Mouse (Mus musculus): ENCODE measurements around the gene Brinp3. TPM values are rescaled to one million over a fixed set of nuclear protein-coding genes. Genes with fewer than 3 reads are reported as not detected.
"Not testable (repeated sequence)": the region's sequence is repeated elsewhere in the genome, so short reads cannot be mapped to it uniquely, and the experiment has no call there.

The Brinp3 gene
- polyA plus RNA-seq, 1 experiment from 2014 or later: not detected

DNA sequence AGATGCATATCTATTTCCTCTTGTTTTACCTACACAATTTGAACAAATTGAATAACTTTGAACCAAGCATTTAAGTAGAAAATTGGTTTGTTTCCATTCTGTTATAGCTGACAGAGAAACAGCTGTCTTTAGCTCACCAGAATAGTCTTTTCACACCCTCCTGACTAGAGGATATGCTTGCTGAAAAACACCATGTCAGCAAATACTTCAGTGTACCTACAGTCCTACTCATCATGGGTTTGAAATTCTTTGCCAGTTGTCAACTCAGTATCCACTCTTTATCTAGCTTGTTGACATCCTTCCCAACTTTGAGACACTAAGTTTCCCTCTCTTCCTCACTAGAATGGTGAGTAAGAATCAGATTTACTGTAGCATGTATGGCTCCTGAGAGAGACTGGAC is 62.4 kb downstream of the Brinp3 start:
- CTCF ChIA-PET: no interaction called here
- H3K27me3 ChIP-seq: no peaks in the 10 kb centered on the region
- POLR2A ChIA-PET: no interaction called here
- DNase-seq (ENCODE audit: low read depth, low spot score) (no peak), ATAC-seq (no peak)
- in situ Hi-C loops (cut with MboI; ENCODE audit: low pct_unique_long_range_greater_than_20kb): no loop called here
- TF ChIP-seq CTCF (IDR thresholded peaks at IDR 0.05): no peak

DNA sequence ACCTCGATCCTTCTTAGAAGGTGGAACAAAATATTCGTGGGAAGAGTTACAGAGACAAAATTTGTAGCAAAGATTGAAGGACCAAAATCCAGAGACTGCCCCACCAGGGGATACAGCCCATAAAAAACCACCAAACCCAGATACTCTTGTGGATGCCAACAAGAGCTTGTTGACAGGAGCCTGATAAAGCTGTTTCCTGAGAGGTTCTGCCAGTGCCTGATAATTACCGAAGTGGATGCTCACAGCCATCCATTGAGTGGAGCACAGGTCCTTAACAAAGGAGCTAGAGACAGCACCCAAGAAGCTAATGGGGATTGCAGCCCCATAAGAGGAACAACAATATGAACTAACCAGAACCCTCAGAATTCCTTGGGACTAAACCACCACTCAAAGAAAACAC is 67.6 kb downstream of the Brinp3 start:
- ATAC-seq: no peak
- no peak for DNase-seq (ENCODE audit: low read depth, low spot score)
- CTCF ChIA-PET: no interaction called here
- no peak for TF ChIP-seq CTCF (IDR thresholded peaks at IDR 0.05)
- in situ Hi-C loops (cut with MboI; ENCODE audit: low pct_unique_long_range_greater_than_20kb): no loop called here
- no peaks in the 10 kb centered on the region for H3K27me3 ChIP-seq
- POLR2A ChIA-PET: no interaction called here

DNA sequence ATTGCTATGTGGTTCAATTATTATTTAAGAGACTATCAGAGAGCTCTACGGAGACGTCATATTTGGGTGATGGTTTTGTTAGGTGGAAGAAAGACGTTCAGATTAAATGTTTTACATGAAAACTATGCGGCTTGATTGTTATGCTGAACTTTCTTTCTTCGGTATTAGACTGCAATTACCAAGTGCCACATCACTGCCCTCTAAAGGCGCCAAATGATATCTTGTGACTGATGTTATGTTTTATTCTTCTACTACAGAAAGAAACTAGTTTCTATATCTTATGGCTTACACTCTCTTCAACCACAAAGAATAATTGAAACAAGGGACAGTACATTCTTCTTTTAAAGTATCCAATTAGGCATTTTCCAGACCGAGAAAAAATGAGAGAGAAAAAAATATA is 89.6 kb downstream of the Brinp3 start:
- in situ Hi-C loops (cut with MboI; ENCODE audit: low pct_unique_long_range_greater_than_20kb): no loop called here
- ChIA-PET POLR2A (no interaction called here), CTCF (no interaction called here)
- H3K27me3 ChIP-seq: no peaks in the 10 kb centered on the region
- DNase-seq (ENCODE audit: low read depth, low spot score): no peak
- TF ChIP-seq CTCF (IDR thresholded peaks at IDR 0.05): no peak
- no peak for ATAC-seq

DNA sequence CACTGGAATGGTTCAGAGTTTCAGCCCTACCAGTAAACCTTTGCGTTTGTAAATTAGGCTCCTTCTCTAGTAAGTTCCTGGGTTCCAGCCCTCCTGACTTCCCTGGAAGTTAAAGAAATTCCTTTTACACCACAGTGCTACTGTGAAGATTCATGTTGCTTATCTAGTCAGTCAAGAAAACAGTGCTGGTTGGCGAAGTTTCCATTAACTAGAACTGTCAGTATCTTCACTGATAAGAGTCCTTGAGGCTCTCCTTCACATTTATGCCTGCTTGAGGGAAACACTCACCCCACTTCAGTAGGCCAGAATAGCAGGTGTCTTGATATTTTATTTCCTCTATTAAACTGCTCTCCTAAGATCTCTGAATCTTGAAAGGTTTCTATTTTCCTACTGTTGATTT is 138.3 kb downstream of the Brinp3 start:
- TF ChIP-seq CTCF (IDR thresholded peaks at IDR 0.05): no peak
- no peak for ATAC-seq
- in situ Hi-C loops (cut with MboI; ENCODE audit: low pct_unique_long_range_greater_than_20kb): no loop called here
- no peaks in the 10 kb centered on the region for H3K27me3 ChIP-seq
- CTCF ChIA-PET: no interaction called here
- POLR2A ChIA-PET: no interaction called here
- no peak for DNase-seq (ENCODE audit: low read depth, low spot score)

DNA sequence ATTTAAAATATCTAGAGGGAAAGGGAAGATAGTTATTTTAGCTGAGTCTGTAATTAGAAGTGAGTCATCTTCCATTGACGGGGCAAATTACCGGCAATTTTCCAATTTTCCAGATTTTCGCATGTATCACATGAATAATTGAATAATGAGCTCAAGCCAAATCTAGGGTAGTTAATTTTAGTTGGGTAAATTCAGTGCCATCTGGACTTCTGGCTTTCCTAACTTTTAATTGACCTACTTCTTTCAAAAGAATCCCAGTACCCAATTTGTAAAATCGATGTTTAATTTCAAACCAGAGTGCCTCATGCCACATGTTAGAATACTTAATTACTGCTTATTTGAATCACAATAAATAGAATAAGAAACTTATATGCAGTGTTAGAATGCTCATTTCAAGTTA is 162.7 kb downstream of the Brinp3 start:
- in situ Hi-C loops (cut with MboI; ENCODE audit: low pct_unique_long_range_greater_than_20kb): no loop called here
- DNase-seq (ENCODE audit: low read depth, low spot score) (no peak), ATAC-seq (no peak)
- CTCF ChIA-PET: no interaction called here
- no peak for TF ChIP-seq CTCF (IDR thresholded peaks at IDR 0.05)
- POLR2A ChIA-PET: no interaction called here
- H3K27me3 ChIP-seq: no peaks in the 10 kb centered on the region

DNA sequence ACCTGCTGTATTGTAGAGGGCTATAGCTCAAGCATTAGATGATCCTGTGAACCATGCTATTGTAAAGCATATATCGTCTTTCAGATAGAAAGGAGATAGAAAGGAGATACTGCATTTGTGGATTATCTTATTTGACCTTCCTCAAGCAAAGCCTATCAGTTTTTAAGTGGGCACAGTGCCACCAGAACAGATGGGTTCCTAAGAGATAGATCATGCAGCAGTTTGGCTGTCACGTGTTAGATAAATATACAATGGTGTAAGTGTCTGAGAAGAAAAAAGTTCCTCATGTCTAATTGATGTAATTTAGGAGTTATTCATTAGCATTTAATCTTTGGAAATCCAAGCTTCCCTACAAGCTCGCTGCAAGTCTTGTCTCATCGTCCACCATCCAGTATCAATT is 206.2 kb downstream of the Brinp3 start:
- ChIA-PET POLR2A (no interaction called here), CTCF (no interaction called here)
- in situ Hi-C loops (cut with MboI; ENCODE audit: low pct_unique_long_range_greater_than_20kb): no loop called here
- H3K27me3 ChIP-seq: no peaks in the 10 kb centered on the region
- no peak for DNase-seq (ENCODE audit: low read depth, low spot score)
- no peak for ATAC-seq
- no peak for TF ChIP-seq CTCF (IDR thresholded peaks at IDR 0.05)

DNA sequence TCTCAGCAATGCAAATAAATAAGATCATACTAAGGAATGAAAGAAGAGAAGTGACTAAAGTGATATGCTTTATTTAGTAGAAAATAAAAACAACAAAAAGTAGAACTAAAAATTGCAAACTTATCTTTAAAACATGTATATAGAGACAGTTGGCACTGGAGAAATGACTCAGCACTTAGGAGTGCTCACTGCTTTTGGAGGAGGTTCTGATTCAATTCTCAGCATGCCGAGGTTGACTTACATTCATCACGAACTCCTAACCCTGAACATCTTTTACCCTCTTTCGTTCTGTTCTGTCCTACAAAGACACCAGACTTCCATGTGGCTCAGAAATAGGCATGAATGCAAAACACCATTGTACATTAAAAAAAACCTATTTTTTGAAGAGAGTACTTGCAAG is 225.0 kb downstream of the Brinp3 start:
- no peaks in the 10 kb centered on the region for H3K27me3 ChIP-seq
- ChIA-PET POLR2A (no interaction called here), CTCF (no interaction called here)
- ATAC-seq (no peak), DNase-seq (ENCODE audit: low read depth, low spot score) (no peak)
- TF ChIP-seq CTCF (IDR thresholded peaks at IDR 0.05): no peak
- in situ Hi-C loops (cut with MboI; ENCODE audit: low pct_unique_long_range_greater_than_20kb): no loop called here

DNA sequence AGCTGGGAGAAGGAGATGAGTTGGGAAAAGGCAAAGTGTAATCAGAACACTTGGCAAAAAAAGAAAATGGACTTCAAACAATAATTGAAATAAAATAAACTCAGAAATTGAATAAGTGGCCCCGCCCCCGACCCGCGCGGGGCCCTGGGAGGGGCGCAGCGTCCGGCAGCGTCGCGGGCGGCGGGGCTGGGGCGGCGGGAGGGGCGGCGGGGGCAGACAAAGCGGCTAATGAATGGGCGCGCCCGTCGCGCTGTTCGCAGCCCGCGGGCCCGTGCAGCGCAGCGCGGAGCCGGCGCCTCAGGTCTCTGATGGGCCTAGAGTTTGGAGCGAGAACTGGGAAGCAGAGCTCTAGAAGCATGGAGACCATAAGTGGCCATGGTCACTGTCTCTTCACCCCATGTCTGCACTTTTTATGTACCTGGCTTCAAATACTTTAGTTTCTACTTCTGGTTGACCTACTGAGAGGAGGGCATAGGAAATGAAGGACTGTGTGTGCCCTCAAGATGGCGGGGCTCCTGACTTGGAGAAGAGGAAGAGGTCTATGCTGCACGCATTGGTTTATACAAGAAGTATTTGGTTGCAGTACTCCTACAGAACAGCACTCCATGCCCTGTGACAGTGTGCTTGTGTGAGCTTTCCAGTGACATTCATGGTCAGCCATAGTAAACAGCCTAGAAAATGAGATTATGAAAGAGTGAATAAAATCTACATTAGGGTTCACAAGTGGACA is 230.4 kb downstream of the Brinp3 start:
- in situ Hi-C loops (cut with MboI; ENCODE audit: low pct_unique_long_range_greater_than_20kb); DNase-seq (ENCODE audit: low read depth, low spot score); POLR2A ChIA-PET; ATAC-seq; H3K27me3 ChIP-seq; CTCF ChIA-PET: not testable (repeated sequence)

DNA sequence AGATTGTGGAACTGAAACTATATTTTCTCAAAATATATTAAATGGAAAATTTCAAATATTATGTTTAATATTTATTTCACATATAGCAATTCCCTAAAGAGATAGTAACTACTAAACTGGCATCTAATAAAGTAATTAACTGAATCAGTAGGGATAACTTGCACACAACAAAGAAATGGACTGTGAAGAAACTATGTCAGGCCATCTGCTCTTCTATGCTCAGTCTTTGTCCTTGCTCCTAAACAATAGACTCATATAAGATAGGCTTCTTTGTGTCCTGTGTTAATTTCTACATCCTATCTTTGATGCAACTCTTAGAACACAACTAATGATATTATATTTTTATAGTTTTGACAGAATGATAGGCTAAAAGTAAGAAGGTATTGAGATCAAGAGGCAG is 256.5 kb downstream of the Brinp3 start:
- TF ChIP-seq CTCF (IDR thresholded peaks at IDR 0.05): no peak
- ChIA-PET CTCF (no interaction called here), POLR2A (no interaction called here)
- ATAC-seq: no peak
- no peak for DNase-seq (ENCODE audit: low read depth, low spot score)
- in situ Hi-C loops (cut with MboI; ENCODE audit: low pct_unique_long_range_greater_than_20kb): no loop called here
- no peaks in the 10 kb centered on the region for H3K27me3 ChIP-seq

DNA sequence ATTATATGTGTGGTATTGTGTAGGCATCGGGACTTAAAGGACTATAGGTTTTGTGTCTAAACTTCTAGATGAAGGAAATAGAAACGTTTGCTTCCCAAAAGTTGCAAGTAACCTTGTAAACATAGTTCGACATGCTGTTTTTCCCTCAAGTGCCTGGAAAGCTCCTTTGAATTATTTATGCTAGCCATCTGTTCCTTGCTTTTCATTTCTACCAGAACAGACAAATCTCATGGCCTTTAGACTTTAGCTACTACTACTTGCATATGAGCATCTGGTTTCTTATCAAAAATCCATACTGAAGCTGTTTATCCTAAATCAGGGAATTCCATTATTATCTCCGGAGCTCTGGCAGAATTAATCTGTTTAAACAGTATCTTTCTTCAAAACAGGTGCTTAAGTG is 288.7 kb downstream of the Brinp3 start:
- H3K27me3 ChIP-seq: no peaks in the 10 kb centered on the region
- ATAC-seq: no peak
- ChIA-PET CTCF (no interaction called here), POLR2A (no interaction called here)
- in situ Hi-C loops (cut with MboI; ENCODE audit: low pct_unique_long_range_greater_than_20kb): no loop called here
- no peak for DNase-seq (ENCODE audit: low read depth, low spot score)
- no peak for TF ChIP-seq CTCF (IDR thresholded peaks at IDR 0.05)

DNA sequence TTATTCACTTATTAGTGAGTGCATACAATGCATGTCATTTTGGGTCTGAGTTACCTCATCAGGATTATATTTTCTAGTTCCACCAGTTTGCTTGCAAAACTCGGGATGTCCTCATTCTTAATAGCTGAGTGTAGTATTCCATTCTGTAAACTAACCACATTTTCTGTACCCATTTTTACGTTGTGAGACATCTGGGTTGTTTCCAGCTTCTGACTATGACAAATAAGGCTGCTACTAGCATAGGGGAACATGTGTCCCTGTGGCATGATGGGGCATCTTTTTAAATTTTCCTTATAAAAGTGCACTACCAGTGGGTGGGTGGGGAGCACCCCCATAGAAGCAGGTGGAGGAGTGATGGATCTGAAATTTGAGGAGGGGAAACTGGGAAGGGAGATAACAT is 292.7 kb downstream of the Brinp3 start:
- ChIA-PET POLR2A (no interaction called here), CTCF (no interaction called here)
- no peaks in the 10 kb centered on the region for H3K27me3 ChIP-seq
- ATAC-seq (no peak), DNase-seq (ENCODE audit: low read depth, low spot score) (no peak)
- no peak for TF ChIP-seq CTCF (IDR thresholded peaks at IDR 0.05)
- in situ Hi-C loops (cut with MboI; ENCODE audit: low pct_unique_long_range_greater_than_20kb): no loop called here

DNA sequence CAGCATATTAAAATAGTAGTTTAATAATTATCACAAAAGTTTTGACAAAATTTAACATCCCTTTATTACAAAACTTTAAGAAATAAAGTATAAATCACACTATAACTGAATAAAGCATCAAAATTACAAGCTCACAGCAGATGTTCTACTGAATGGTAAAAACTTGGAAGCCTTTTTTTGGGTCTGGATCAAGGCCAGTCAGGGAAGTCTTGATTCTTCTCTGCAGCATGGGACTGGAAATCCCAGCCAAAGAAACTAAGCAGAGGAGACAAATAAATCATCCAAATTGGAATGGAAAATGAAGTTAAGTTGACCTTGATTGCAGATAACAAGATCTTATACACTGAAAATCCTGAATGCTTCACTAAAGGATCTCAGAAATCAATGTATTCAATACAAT is 298.3 kb downstream of the Brinp3 start:
- CTCF ChIA-PET: no interaction called here
- H3K27me3 ChIP-seq: no peaks in the 10 kb centered on the region
- no peak for DNase-seq (ENCODE audit: low read depth, low spot score)
- in situ Hi-C loops (cut with MboI; ENCODE audit: low pct_unique_long_range_greater_than_20kb): no loop called here
- no peak for ATAC-seq
- TF ChIP-seq CTCF (IDR thresholded peaks at IDR 0.05): no peak
- POLR2A ChIA-PET: no interaction called here
